Mouse (Mus musculus) layer of hippocampus, adult 2 months (tissue): ENCODE measurements at regions not wholly inside any gene's neighbourhood (a gene's known extent, or its start where the extent isn't known, plus 50 kb on each side); places are given as distances from the start of the nearest gene placed in this dataset.
A peak's percentile ranks its signal among the peaks of the same experiment; 100 is the strongest.
"Not testable (repeated sequence)": the region's sequence is repeated elsewhere in the genome, so short reads cannot be mapped to it uniquely, and the experiment has no call there.

Experiments
- DNase-seq, 2 experiments: peaks; one replicate each; pipeline ENCODE4 v3.0.0; 2022; ENCODE audit warnings: low spot score in 2 of 2
- H3K27ac ChIP-seq: fragments of 200-600 bp; 2 replicates; pipeline ENCODE4 v1.8.1; 2022
- H3K4me3 ChIP-seq: fragments of 200-600 bp; 2 replicates; pipeline ENCODE4 v1.8.1; 2022; ENCODE audit warnings: mild to moderate bottlenecking
- CTCF ChIP-seq: fragments of 200-600 bp; conservative IDR thresholded peaks from 2 replicates; pipeline ENCODE4 v1.8.1; 2022; ENCODE audit warnings: antibody characterized with exemption, mild to moderate bottlenecking, moderate library complexity

DNA sequence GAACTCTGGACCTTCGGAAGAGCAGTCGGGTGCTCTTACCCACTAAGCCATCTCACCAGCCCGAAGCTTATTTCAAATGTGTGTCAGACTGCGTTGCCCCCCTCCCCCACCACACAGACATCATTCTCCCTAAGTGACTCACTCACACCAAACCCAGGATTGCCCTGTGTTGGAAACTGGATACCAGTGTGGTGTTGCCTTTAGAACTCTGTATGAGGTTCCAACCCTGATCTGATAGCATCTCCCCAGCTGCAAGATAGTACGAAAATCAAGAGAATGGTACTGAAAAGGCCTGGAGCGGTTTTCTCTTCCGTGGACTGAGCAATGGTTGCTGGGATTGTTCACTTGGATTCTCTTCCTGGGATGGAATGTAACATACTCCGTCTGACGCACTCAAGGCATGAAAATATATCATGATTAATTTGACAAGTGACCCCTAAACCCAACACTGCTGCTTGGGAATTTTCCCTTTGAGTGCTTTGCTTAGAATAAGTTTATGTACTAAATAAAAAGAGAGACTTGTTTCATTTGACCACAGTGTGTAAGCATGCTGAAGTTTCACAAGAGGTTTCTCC, 63.0 kb downstream of the Hand2 start:
- H3K4me3 ChIP-seq: no peak overlapping the region
- no peak for DNase-seq
- no peak overlapping the region for H3K27ac ChIP-seq
- no peak for TF ChIP-seq CTCF

DNA sequence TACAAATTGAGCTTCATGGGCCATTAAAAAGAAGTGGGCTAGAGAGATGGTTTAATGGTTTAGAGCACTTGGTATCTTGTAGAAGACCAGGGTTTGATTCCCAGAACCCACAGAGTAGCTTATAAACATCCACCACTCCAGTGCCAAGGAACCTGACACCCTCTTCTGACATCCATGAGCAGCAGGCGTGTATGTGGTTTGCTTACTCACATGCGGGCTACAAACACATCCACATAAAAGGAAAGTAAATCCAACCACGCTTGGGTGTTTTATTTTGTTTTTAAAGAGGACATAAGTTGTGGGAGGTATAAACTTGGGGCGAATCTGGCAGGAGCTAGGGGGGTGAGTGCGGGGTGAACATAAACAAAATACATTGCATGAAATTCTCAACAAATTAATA, 66.8 kb downstream of the Hand2 start:
- no peak for TF ChIP-seq CTCF
- no peak overlapping the region for H3K27ac ChIP-seq
- no peak overlapping the region for H3K4me3 ChIP-seq
- DNase-seq: no peak

DNA sequence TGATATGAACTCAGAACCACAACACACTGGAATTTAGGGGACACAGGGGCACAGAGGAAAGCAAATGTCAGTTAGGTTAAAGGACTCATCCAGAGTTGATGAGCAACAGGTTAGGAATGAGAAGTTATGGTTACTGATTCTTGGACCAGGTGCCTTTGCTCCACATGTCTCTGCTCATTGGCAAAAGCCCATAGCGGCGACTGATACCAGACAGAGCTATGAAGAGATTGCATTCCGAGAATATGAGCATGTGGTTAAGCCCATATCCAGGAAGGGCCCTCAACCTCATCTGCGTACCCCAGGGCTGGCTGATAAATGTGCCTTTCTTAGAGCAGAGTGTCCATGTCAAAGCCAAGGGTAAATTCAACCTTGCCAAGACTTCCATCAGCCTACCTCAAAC, 67.1 kb upstream of the Scrg1 start:
- no peak for TF ChIP-seq CTCF
- no peak overlapping the region for H3K27ac ChIP-seq
- H3K4me3 ChIP-seq: no peak overlapping the region
- DNase-seq: no peak

DNA sequence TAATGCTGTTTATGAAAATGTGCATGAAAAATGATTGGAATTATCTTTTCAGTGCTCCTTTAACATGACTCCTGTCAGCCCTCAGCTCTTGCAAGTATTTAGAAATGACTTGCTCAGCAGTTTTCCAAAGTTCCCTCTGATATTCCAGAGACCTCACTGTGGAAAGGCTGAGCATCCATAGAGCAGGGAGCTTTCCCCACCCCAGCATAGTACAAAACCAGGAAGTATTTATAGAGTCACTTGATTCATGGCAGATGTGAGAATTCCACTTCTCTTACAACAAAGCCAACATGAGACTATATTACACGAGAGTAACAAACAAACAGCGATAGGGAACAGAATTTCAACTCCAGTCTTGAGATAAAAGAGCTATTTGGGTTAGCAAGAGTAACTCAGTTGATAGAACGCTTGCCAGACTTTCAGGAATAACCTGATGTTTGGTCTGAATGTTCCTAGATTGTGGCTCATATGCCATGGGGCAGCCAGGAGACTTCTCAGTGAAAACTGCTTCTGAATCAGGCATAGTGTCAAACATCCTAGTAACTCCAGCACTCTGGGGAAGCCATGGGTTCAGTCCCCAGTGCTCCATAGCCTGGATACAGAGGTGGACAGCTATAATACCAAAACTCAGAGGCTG, 57.6 kb upstream of the Scrg1 start:
- no peak for DNase-seq
- Histone ChIP-seq H3K27ac (no peak overlapping the region), H3K4me3 (no peak overlapping the region)
- no peak for TF ChIP-seq CTCF

DNA sequence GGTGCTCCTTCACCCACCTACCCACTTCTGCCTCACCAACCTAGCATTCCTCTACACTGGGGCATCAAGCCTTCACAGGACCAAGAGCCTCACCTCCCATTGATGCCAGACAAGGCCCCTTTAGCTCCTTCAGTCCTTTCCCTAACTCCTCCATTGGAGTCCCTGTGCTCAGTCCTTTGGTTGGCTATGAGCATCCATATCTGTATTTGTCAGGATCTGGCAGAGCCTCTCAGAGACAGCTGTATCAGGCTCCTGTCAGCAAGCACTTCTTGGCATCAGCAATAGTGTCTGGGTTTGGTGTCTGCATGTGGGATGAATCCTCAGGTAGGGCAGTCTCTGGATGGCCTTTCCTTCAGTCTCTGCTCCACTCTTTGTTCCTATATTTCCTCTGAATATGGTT, 55.6 kb upstream of the Scrg1 start:
- H3K27ac ChIP-seq, DNase-seq: not testable (repeated sequence)

DNA sequence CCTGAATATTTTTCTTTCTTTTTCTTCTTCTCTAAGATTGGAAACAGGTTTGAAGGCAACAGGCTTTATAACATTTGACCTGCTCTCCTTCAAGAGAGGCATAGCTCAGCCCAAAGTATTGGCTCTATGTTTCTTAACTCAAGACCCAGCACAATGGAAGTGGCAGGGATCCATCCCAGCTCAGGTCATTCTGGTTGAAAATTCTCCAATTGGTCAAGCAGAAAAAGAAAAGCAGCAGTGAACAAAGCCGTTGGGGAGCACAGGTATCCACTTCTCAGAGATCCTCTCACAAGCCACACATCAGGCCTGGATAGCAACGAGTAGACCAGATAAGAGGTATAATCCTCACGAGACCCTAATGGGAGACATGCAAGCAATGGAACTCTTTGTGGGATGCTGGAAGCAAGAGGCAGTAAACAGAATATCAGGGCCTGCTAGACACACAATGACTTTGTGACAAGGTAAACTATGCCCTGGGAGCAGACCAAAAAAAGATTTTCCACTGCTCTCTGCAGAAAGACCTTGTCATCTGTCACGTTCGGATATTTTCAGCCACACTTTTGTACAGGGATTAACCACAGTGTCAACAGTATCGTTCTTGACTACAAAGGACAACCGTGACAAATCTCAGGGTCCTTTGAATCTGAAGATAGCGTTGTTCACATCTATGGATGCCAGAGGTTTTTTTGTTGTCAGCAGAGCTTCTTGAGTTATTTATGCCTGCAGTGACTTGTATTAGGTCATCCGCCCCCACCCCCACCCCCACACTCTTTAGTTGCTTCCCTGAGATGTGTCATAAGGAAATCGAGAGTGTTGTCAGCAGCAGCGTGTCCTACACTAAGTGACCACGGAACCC, 54.7 kb upstream of the Scrg1 start:
- TF ChIP-seq CTCF: no peak
- no peak for DNase-seq

More for the DNA sequence above, 55.6 kb upstream of the Scrg1 start:
- not testable (repeated sequence) for H3K4me3 ChIP-seq

DNA sequence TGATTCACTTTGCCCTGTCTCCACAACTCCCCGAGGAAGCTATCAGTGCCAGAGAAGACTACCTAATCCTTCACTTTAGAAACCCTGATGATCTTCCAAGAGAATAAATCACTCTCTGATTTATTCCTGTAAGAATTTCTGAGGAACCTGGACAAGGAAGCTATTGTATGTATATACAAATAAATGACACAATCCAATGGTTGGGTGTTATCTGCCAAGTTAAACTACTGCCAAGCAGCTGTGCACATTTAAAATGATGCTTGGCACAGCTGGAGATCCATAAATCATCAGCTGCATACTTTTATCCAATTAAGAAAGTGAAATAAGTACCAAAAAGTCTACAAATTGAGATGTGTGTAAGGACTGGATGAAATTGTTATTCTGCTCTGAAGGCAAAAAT, 54.1 kb upstream of the Scrg1 start:
- H3K4me3 ChIP-seq: no peak overlapping the region
- H3K27ac ChIP-seq: no peak overlapping the region
- no peak for DNase-seq
- TF ChIP-seq CTCF: no peak

More for the DNA sequence above, 54.7 kb upstream of the Scrg1 start:
- H3K4me3 ChIP-seq: no peak overlapping the region
- no peak overlapping the region for H3K27ac ChIP-seq

DNA sequence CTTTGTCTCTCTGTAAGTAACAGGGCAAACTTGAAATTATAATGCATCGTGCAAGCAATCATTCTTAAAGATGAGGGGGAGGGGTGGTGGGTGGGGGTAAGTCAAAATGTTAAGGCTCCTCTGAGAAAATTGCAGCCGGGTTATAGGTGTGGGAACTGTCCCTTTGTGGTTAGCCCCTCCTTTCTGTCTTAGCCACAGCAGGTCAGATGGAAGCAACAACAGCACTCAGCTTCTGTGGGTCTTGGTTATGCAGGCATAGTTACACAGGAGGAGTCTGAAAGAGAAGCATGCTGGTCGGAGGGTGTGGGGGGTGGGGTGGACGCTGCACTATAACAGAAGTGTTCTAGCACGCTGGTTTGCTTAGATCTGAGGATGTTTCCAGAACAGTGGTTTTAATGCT, 53.5 kb upstream of the Scrg1 start:
- no peak for TF ChIP-seq CTCF
- Histone ChIP-seq H3K4me3 (no peak overlapping the region), H3K27ac (no peak overlapping the region)
- DNase-seq: no peak

DNA sequence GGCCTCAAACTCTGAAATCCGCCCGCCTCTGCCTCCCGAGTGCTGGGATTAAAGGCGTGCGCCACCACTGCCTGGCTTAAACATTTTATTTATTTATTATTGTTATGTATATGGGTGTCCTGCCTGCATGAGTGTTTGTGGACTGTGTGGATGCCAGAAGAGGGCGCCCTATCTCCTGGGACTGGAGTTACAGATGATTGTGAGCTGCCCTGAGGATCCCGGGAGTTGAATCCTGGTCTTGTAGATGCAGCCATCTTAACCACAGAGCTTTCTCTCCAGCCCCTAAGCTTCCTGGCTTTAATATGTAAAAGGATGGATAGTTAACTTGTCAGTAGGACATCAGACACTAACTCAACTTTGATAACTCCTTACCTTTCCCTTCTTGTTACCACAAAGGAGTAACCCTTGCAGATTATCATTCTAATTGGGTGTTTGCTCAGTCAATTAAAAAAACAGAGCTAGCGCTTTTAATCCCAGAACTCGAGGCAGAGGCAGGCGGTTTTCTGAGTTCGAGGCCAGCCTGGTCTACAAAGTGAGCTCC, 52.0 kb upstream of the Scrg1 start:
- Histone ChIP-seq H3K27ac (no peak overlapping the region), H3K4me3 (no peak overlapping the region)
- TF ChIP-seq CTCF: peak; percentile 44
- DNase-seq: no peak

DNA sequence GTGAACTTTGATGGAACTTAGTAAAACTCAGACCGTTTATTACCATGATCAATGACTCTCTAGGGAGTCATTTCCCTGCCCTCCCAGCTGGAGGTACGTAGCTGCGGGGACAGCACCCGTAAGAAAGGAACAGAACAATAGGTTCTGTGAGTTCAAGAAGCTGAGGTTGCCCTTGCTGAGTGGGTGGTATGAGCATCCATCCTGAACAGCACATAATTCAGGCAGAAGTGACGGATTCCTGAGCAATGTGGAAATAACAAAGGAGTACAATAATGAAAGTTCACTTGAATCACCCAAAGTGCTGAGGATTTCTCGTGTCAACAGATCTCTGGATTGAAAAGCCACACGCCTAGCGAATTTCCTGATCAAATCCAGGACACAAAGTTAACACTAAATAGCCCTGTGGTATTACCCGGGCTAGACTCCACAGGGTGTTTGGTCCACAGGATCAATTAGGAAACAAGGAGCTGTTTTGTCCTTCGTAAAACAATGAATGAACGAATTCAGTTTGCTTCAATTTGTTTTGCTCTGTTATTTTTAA, 50.4 kb upstream of the Scrg1 start:
- Histone ChIP-seq H3K4me3 (no peak overlapping the region), H3K27ac (no peak overlapping the region)
- TF ChIP-seq CTCF: no peak
- no peak for DNase-seq
